Mouse (Mus musculus) layer of hippocampus, adult 8-10 months (tissue): ENCODE measurements around the gene Zswim4. TPM values are rescaled to one million over a fixed set of nuclear protein-coding genes. Genes with fewer than 3 reads are reported as not detected.
A peak's percentile ranks its signal among the peaks of the same experiment; 100 is the strongest.

Experiments used
- DNase-seq, 2 experiments: peaks; one replicate each; pipeline ENCODE4 v3.0.0; 2022; ENCODE audit warnings: low spot score in 2 of 2
- total RNA-seq, 4 experiments: library from RNA; stranded (reverse); gene quantifications; 2 replicates each; pipeline ENCODE4 v1.2.4; 2022

The Zswim4 gene
- total RNA-seq, 4 experiments from 2014 or later: 15.1 to 17.6 (median 16.6) TPM

DNA sequence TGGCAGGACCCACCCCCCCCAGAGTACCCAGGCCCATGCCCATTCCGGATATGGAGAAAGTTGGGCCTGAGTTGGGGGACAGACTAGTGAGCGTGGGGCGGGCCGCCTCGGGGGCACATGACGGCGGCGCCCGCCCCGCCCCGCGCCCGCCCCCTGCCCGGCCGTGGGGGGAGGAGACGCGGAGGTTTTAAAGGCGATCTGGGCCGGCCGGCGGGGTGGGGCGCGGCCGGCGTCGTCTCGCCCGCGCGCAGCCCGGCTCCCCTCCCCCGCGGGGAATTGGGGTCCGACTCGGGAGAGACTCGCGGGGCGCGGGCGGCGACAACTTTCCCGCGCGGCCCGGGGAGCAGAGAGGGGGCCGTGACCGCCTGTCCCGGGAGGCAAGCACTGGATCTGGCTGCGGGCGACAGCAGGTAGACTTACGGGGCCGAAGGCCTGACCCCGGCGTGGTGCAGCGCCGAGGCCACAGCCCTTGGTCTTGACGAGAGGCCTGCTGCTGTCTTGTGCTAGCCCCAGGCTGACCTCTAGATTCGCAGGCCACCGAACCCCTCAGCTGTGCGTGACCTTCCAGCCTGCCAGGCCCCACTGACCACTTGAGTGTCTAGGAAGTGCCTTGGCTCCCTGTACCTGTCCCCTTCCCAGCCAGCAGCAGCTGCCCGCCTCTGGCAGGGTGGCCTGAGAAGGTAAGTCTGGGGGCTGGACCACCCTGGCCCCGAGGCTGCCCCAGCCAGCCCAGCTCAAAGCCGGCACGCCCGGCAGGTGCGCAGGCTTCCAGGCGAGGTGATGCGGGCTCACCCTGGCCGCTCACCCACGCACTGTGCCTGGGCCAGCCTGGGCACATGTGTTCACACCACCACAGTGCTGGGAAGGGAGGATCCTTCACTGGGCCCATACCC, 36.0 kb downstream of the Zswim4 start:
- no peak for DNase-seq

DNA sequence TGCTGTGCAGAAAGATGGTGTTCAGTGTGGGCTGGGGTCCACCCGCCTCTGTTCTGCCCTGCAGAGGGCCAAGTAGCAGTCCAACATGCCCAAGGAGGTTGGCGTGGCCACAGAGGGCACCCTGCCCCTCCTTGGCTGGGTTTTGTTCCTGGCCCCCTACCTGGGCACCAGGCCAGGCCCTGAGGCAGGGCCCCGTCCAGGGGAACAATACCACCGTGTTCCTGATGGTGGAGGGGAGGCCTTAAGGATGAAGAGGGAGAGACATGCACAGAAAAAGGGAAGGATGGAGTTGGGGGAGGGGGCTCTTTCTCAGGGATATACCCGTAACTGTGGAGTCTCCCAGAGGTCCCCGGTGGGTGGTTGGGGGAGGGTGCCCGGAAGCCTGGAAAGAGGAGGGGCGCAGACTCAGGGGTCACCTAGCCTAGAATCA, 36.7 kb downstream of the Zswim4 start:
- no peak for DNase-seq

DNA sequence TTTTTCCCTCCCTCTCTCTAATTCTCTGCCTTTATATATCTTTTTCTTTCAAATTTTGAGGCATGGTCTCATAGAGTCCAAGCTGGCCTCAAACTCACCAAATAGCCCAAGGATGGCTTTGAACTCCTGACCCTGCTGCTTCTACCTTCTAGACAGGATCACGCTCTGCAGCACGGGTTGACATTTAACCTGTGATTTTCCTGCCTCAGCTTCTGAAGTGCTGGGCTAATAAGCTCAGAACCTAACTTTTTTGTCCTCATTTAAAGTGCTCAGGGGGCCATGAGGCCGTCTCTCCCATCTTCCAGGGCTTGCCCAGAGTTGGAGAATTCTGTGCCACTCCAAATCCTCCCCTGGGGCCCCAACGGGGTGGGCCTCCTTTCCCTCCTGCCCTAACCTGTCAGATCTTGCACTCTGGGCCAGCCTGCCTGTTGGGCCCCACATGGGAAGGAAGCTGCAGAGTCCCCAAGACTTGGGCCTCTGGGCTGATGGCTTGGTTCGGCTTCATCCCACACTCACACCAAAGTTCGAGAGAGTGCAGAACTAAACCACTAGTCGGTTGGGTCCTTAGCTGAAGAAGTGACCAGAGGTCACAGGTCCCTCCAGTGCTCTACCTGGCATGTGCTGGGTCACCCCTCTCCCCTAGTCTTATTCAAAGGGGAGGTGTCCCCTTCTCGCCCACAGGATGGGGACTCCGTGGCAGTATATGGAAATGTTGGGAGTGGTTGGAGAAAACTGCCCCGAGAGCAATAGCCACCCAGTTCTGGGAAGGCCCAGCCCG, 37.3 kb downstream of the Zswim4 start:
- no peak for DNase-seq

DNA sequence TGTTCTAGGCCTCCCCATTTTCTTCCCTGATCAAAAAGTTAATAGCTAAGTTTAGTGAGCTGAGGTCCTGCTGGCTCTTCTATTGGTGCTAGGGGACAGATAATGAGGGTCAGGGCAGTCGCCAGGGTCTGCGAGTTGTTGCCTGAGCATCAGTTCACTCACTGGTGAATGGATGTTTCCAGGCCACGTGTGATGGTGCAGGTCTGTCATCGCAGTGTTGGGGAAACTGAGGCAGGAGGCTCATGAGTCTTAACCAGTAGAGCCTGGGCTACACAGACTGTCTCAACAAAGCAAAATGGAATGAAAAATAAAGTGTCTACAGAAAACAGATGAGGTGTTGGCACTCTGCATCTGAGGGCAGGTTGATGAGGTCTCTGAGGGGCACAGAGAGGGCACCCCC, 38.0 kb downstream of the Zswim4 start:
- no peak for DNase-seq

DNA sequence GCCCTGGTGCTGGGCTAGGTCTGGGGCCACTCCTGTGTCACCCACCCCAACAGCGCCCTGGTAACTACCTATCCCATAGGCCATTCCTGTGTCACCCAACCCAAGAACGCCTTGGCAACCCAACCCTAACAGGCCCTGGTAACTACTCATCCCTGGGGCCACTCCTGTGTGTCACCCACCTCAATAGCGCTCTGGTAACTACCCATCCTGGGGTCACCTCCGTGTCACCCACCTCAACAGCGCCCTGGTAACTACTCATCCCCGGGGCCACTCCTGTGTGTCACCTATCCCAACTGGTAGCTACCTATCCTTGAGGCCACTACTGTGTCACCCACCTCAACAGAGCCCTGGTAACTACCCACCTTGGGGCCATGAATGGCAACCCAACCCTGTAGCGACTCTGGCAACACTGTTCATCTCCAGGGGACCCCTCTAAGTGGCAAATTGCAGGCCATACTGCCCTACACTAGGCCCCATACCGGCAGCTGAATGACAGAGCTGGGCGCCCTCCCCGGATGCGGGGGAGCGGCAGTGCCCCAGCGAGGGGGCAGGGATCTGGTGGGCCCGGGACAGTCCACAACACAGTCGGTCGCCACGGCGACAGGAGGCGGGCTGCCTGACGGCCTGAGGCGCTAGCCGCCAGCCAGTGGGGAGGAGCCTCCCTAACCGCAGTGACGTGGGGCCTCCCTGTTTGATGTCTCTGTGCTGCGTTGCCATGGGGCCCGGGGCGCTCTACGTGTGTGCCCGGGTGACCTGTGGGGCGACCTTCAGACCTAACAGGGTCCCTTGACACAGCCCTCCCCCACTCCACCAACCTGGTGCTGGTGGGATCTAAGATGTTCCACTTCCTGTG, 38.7 kb downstream of the Zswim4 start:
- peak; percentile 80 for DNase-seq

DNA sequence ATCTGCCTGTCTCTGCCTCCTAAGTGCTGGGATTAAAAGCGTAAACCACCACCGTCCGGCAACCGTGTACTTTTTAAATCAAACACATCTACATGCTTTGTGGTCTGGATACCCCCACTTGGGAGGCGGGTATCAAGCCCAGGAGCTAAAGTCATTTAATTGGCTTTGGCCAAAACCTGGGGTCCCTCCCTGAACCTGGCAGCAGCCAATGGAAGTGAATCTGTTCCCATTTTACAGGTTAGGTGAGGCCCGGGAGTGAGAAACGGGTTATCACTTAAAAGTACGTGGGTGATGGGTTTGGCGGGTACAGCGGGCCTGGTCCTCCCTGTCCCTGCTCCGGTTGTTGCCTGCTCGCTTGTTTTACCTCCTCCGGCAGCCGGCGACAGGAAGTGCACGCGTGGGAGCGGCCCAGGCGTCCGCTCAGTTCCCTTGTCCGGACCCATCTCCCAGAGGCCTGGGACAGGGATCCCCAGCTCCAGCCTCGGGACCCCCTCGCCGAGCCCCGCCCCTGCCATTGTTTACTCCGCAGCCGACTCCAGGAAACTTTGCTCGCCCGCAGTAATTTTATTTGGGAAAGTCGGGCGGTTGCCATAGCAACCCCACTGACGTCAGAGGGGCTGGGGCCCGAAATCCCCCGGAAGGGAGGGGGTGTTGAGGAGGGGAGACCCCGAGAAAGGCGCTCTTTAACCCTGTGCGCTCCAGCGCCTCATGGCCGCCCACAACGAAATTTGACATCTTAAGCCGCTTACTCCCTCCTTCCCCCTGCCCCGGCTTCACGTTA, 39.5 kb downstream of the Zswim4 start:
- peak in 1 of 2 experiments; percentile 63 for DNase-seq

DNA sequence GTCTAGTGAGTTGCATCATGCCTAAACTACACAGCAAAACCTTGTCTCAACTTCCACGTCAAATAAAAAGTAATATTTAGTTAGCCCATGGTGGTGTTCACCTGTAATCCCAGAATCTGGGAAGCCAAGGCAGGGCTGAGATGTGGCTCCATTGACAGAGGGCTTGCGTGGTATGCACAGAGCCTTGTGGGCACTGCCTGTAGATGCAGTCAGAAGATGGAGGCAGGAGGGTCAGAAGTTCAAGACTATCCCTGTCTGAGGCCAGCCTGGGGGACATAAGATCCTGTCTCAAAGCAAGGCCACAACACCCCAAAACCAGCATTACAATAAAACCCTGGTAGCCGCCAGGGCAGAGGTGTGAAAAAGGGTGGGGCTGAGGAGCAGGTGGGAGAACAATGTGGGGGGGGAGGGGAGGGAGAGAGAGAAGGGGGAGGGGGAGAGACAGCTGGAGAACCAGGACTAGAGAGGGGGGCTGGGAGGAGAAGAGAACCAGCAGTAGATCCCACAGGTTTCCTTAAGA, 42.6 kb downstream of the Zswim4 start:
- DNase-seq: no peak

DNA sequence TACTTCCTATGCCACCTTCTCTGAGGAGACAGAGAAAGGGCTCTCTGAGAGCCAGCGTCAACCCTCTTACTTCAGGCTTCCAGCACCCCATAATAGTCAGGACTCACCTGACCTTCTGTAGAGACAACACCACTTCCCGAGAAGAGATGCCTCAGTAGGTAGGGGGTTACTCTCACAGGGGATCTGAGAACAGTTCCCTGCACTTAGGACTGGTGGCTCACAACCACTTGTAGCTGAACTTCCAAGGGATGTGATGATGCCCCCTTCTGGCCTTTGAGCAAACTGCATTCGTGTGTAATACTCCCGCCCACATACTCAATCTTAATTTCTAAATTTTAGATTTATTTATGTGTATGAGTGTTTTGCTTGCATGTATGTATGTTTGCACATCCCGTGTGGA, 43.3 kb downstream of the Zswim4 start:
- DNase-seq: no peak

DNA sequence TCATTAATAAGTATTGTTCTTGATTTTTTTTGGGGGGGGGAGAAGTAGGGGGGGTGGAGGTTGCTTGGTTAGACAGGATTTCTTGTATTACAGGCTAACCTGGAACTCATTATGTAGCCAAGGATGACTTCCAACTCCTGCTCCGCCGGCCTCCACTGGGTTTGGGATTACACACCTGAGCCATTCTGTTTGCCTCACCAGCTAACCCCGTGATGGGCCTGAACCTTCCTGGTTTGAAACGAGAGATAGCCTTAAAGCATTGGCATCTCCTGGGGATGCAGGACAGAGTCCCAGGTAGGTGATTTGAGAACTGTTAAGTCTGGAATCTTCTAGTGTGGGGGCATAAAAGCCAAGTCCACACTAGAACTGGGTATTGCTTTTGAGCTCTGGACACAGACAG, 43.7 kb downstream of the Zswim4 start:
- no peak for DNase-seq

DNA sequence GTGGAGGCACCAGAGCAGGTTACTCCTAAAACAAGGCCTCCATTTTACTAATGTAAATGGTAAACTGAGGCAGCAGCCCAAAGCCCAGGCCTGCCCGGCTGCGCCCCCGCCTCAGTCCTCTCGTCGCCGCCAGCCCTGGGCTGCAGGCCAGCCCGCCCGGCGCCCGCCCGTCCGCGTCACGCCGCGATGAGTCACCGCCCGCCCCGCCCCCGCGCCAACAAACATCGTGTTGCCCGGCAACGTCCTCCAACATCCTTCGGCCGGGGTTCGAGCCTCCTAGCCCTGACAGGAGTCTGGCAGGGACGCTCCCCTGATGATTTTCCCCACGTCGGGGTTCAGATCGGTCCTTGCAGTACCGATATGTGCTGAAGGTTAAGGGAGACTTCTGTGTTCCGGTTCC, 44.3 kb downstream of the Zswim4 start:
- DNase-seq: peak in 1 of 2 experiments; percentile 61

DNA sequence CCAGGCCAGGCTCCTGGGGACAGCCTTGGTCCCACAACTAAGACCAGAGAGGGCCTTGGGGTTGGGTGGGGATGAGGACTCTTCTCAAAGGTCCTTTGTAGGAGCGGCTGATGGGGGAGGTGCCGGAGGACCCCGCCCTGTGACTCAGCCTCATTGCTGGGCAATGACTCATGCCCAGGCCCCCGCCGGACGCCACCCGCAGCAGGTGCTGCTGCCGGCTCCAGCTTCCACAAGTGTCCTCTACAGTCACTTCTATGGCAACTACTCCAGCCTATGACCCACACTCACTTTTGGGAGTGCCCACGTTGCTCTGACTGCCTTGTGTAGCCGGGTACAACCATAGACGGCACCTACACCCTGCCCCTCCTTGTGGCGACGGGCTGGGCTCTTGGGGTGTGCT, 44.8 kb downstream of the Zswim4 start:
- DNase-seq: no peak

DNA sequence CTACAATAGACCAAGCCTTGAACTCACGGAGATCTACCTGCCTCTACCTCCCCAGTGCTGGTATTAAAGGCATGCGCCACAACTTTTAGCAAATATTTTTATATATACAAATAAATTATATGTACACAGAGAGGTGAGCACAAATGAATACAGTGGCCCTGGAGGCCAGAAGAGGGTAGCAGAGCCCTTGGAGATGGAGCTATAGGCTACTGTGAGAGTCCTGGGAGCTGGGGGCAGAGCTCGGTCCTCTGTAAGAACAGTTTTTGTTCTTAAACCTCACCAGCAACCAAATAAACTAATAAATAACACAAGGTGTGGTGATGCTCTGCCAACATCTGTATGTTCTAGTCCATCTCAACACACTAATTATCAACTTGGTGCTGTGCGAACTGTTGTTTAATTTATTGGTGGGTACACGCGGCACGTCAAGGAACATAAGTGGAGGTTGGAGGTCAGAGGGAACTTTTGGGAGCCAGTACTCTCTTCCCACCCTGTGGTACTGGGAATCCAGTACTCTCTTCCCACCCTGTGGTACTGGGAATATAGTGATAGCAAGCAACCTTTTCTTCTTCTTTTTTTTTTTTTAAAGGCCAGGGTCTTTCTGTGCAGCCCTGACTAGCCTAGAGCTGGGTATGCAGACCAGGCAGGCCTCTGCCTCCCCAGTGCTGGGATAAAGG, 46.5 kb downstream of the Zswim4 start:
- DNase-seq: no peak

DNA sequence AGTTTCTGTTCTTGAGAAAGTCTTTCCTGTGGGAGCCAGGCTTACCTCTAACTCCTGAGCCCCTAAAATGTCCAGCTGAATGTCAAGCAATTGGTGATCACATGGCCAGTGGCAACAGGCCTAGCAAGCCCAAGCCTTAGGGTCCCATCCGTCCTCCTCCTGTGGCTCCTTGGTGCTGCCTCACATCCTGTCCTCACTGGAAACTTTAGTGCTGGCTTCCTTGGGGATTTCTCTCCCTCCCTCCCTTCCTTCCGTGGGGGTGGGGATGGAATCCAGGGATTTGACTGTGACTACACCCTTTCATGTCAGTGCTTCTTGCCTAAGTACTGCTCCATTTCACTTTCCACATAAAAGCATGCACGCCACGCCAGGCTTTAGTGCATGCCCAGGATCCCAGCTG, 47.3 kb downstream of the Zswim4 start:
- no peak for DNase-seq

DNA sequence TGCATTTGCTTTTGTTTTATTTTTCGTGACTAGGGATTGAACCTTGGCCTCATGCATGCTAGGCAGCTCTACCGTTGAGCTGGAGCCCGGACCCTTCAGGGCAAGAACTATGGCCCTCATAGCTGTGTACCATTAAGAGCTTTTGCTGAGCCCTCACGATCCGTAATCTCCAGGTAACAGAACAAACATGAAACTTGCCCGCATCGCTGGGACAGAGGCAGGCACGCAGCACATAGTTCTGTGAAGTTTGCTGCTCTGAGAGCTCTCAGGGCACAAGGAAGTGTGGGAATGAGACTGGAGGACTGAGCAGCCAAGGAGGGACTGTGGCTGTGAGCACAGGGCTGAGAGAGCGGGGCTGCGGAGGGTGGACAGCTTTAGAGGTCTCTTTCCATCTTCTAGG, 48.2 kb downstream of the Zswim4 start:
- DNase-seq: no peak

DNA sequence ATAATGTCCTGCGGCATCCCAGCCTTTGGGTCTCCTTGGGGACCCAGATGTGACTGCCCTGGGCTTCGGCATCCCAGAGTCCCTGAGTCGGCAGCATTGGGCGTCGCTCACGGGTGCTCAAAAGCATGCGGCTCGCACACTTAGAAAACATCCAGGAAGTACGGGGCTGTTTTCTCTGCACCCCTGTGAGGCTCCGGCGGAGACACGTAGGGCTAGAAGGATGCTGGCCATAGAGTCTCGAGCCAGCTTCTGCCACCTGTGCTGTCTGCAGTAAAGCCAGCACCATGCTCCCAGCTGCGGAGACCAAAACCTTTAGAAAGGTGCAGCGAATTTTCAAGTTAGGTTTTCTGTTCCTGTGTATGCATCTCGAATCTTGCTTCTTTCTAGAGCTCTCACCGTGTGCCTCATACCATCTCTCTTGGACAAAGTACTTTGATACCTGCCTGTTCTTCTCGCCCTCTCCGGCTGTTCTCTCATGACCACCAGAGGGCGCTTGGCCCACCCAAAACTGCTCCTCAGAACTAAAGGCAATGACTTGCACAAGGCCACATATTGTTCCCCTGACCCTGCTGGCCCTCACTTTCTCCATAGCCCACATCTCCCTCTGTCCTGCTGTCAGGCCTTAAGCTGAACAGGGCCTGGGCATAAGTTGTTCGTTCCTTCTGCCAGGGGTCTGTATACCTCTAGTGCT, 49.6 kb downstream of the Zswim4 start:
- no peak for DNase-seq

DNA sequence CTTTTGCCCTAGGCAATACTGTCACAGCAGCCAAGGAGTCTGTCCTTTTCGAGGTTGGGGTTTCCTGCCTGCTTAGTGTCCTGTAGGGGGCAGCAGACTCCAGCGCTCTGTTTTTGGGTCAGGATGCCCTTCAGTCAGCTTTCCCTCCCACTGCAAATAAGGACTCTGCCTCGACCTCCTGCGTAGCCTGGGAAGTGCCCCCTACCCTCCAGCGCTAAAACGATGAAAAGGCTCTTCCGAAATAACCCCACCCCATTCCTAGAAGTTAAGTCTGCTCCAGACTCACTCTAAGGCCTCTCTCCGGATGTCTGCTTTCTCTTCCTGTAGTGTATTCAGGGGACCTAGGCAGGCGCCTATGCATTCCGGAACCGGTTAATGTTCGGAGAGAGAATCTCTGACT, 50.3 kb downstream of the Zswim4 start:
- DNase-seq: peak in 1 of 2 experiments; percentile 81

DNA sequence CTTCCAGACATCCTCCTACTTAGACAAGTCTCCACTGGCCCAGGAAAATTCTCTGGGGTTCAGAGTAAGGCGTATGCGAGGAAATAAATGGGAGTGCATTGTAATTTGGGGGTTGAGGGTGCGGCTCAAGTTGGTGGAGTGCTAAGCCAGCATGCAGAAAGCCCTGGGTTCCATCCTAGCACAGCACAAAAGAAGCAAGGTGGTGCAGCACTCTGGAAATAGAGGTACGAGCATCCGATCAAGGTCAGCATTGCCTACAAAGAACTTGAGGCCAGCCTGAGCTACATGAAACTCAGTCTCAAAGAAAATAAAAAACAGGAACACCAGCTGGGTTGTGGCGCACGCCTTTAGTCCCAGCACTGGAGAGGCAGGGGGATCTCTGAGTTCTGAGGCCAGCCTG, 51.7 kb downstream of the Zswim4 start, which contains the start of gene Nanos3:
TSS of gene Nanos3 (minus strand) at position 101 of the 400 bp plus-strand sequence.
- DNase-seq: no peak

DNA sequence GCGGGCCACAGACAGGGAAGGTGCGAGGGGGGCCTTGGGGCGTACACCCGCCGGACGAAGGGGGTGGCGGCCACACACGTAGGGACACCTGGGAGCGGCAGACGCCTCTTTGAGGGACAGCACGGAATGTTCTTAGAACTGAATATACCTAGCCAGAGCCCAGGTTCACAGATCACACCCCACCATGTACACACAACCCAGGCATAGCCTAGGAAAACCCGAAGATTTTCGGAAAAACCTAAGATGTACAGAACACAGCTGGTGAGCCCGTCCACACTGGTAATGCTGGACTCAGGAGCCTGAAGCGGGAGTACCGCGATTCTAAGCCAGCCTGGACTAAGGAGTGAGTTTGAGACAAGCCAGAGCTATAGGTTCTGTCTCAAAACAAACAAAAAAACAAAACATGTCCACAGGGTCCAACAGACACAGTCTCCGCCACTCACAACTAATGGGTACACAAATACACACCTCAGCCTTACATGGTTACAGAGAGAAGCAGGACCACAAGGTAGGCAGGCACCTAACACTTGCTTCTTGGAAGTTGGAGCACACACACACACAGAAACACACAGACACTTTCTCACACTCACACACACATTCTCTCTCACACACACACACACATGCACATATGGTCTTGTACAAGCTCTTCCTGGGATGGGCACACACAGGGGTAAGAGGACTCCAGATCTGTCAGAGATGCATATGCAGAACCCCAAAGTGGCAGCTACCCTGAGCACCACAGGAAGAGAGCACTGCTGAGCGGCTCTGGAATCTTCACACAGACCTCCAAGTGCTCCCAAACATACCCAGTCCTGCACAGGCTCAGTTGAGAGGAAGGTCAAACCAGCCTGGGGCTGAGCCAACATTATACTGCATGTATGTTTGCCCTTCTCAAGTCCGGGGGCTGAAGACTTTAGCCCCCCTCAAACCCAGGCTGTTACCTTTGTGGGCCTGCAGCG, 52.5 kb downstream of the Zswim4 start:
- DNase-seq: no peak
